Mouse (Mus musculus): ENCODE data around the gene Vps51. TPM values are rescaled to one million over a fixed set of nuclear protein-coding genes. Genes with fewer than 3 reads are reported as not detected.

Vps51 gene
- polyA plus RNA-seq (2014; fragmentation: Nextera tagmentation; extraction: Ambion mirVana) = 38.9 and 43.7 TPM in 2 replicates

DNA sequence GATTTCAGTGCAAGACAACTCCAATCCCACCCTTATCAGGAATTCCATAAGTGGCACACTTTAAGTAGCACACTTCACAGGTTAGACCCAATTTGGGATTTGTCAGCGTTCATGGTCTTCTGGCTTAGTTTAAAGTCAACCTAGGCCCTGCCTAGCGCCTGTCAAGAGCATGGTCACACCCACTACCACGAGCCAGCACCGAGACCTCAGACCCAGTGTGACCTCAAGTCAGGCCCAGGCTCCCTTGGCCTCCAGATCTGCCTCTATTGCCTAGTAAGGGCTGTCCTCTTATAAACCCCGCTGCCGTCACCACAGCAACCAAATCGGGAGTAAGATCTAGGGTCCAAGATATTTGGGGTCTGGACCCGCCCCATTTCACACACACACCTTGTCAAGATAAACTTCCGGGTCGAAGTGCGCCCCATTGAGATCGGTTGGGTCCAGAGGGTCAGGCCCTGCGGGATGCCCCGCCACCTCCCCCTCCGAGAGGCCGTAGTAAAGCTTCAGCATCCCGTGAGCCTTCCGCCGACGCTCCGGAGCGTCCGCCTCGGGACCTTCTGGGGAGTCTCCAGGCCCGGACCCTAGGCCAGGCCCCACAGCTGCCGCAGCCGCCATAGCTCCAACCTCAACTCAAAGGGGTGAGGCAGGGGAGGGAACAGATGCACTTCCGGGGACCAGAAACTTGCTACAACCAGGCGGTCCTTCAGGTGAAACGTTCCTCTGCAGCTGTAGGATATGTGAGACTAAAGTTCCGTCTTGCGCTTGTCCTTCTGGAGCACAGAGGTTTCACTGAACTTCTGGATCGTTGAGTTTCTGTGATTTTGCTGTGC lies at the start of gene Vps51:
Vps51 (minus strand) TSS at position 668 of the 830 bp plus-strand sequence.
- 2% methylated on average over 33 of the region's 33 CpGs for WGBS (ENCODE audit: insufficient replicate concordance)
- H3K36me3 ChIP-seq (ENCODE audit: control insufficient read depth, insufficient read depth, low read length) = peaks cover 1% of the 10 kb centered on the region
- H3K9me3 ChIP-seq (replicated peaks; ENCODE audit: control insufficient read depth, low read length) = no peaks in the 10 kb centered on the region
- peak within 1 kb of the TSS; percentile 67 for H3K27ac ChIP-seq (ENCODE audit: low read depth, low read length)
- H3K27me3 ChIP-seq (ENCODE audit: control insufficient read depth, insufficient read depth, low read length) = no peaks in the 10 kb centered on the region
- H3K9ac ChIP-seq (ENCODE audit: low read depth, low read length) = peak within 1 kb of the TSS; percentile 77
- H3K4me2 ChIP-seq = peak within 1 kb of the TSS; percentile 96
- peak; percentile 72 for ATAC-seq (replicated peaks; ENCODE audit: insufficient number of reproducible peaks, low FRiP score, low TSS enrichment)
- H3K4me1 ChIP-seq (ENCODE audit: control insufficient read depth, insufficient read depth, low read length) = peaks cover 6% of the 10 kb centered on the region
- H3K4me3 ChIP-seq (ENCODE audit: low read depth, low read length) = peak within 1 kb of the TSS; percentile 64

DNA sequence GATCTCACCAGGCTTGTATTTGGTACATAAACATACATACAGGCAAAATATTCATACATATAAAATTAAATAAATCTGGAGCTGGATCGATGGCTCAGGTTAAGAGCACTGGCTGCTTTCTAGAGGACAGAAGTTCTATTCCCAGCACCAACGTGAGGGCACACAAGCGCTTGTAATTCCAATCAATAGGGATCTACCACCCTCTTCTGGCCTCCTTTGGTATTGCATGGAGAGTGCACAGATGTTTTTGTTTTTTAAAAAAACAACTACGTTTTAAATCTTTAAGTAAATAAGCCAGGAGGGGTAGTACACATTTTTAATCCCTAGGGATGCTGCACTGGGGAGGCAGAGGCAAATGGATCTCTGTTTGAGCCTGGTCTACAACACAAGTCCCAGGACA lies 49.3 kb upstream of the Vps51 start:
- no peaks in the 10 kb centered on the region for H3K27me3 ChIP-seq (ENCODE audit: control insufficient read depth, insufficient read depth, low read length)
- 24% methylated on average over 4 of the region's 4 CpGs for WGBS (ENCODE audit: insufficient replicate concordance)
- H3K9ac ChIP-seq (ENCODE audit: low read depth, low read length) = no peak overlapping the region
- ATAC-seq (replicated peaks; ENCODE audit: insufficient number of reproducible peaks, low FRiP score, low TSS enrichment) = no peak
- no peaks in the 10 kb centered on the region for H3K36me3 ChIP-seq (ENCODE audit: control insufficient read depth, insufficient read depth, low read length)
- no peaks in the 10 kb centered on the region for H3K9me3 ChIP-seq (replicated peaks; ENCODE audit: control insufficient read depth, low read length)
- no peak overlapping the region for H3K4me2 ChIP-seq
- H3K4me1 ChIP-seq (ENCODE audit: control insufficient read depth, insufficient read depth, low read length) = peaks cover 5% of the 10 kb centered on the region; the same call in 1 of the 2 replicates
- no peak overlapping the region for H3K27ac ChIP-seq (ENCODE audit: low read depth, low read length)
- no peak overlapping the region for H3K4me3 ChIP-seq (ENCODE audit: low read depth, low read length)

DNA sequence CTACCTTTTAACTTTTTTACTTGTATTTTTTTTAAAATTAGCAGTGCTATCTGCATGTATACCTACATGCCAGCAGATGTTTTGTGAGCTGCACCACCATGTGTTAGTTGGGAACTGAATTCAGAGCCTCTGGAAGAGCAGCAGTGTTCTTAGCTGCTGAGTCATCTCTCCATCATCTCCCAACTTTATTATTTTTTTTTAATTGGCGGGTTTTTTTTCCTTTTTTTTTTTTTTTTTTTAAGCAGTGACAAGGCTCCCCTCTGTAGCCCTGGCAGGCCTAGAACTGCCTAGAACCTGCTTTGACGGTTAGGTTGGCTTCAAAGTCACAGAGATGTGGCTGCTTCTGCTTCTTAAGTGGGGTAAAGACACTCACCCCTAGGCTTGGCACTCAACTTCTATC lies 47.9 kb upstream of the Vps51 start:
- ATAC-seq (replicated peaks; ENCODE audit: insufficient number of reproducible peaks, low FRiP score, low TSS enrichment) = no peak

DNA sequence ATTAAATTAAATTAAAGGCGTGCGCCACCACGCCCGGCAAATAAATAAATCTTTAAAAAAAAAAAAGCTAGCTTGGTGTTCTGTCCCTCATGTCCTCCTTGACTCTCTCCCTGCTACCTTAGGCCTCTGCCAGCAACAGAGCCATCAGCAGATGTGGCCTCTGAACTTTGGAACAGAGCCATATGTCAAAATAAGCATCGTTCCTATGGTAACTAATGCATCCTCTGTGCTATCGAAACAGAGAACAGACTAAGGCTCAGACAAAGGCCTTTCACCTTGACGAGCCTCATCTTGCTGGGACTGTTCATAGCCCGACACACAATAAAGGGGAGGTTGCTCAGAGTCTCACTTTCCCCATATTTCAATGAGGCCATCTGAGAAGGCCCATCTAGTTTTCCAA lies 46.3 kb upstream of the Vps51 start:
- no peaks in the 10 kb centered on the region for H3K9me3 ChIP-seq (replicated peaks; ENCODE audit: control insufficient read depth, low read length)
- 86% methylated on average over 8 of the region's 8 CpGs for WGBS (ENCODE audit: insufficient replicate concordance)
- H3K4me2 ChIP-seq = no peak overlapping the region
- no peak overlapping the region for H3K9ac ChIP-seq (ENCODE audit: low read depth, low read length)
- ATAC-seq (replicated peaks; ENCODE audit: insufficient number of reproducible peaks, low FRiP score, low TSS enrichment) = no peak
- H3K4me1 ChIP-seq (ENCODE audit: control insufficient read depth, insufficient read depth, low read length) = peaks cover 5% of the 10 kb centered on the region; the same call in 1 of the 2 replicates
- no peaks in the 10 kb centered on the region for H3K27me3 ChIP-seq (ENCODE audit: control insufficient read depth, insufficient read depth, low read length)
- no peaks in the 10 kb centered on the region for H3K36me3 ChIP-seq (ENCODE audit: control insufficient read depth, insufficient read depth, low read length)
- H3K4me3 ChIP-seq (ENCODE audit: low read depth, low read length) = no peak overlapping the region
- H3K27ac ChIP-seq (ENCODE audit: low read depth, low read length) = no peak overlapping the region

More for the DNA sequence above, 47.9 kb upstream of the Vps51 start:
- Histone ChIP-seq H3K4me3 (ENCODE audit: low read depth, low read length) (no peak overlapping the region), H3K4me2 (no peak overlapping the region), H3K27me3 (ENCODE audit: control insufficient read depth, insufficient read depth, low read length) (no peaks in the 10 kb centered on the region), H3K9me3 (replicated peaks; ENCODE audit: control insufficient read depth, low read length) (no peaks in the 10 kb centered on the region), H3K27ac (ENCODE audit: low read depth, low read length) (no peak overlapping the region), H3K4me1 (ENCODE audit: control insufficient read depth, insufficient read depth, low read length) (peaks cover 5% of the 10 kb centered on the region; the same call in 1 of the 2 replicates), H3K36me3 (ENCODE audit: control insufficient read depth, insufficient read depth, low read length) (no peaks in the 10 kb centered on the region), H3K9ac (ENCODE audit: low read depth, low read length) (no peak overlapping the region)
- WGBS (ENCODE audit: insufficient replicate concordance) = 61% methylated on average over 2 of the region's 2 CpGs

DNA sequence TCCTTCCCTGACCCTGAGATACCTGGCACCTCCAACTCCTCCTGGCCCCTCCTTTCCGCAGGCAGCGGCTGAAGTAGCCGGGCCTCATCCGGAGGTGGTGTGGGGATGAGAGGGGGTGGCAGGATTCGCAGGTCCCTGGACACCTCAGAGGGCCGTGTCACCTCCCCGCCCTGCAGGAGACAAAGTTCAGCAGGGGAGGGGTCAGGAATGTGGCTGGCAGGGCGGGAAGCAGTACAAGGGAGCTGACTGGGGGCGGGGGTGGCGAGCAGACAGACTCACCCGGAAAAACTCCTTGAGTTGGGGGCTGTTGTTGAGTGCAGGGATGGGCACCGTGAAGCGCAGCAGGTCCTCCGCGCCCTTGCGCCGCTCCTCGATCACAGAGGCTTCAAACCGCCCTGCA lies 44.7 kb upstream of the Vps51 start:
- Histone ChIP-seq H3K9ac (ENCODE audit: low read depth, low read length) (peak overlapping the region; percentile 62), H3K4me3 (ENCODE audit: low read depth, low read length) (no peak overlapping the region), H3K4me2 (peak overlapping the region; percentile 31), H3K4me1 (ENCODE audit: control insufficient read depth, insufficient read depth, low read length) (peaks cover 9% of the 10 kb centered on the region; the same call in 1 of the 2 replicates), H3K9me3 (replicated peaks; ENCODE audit: control insufficient read depth, low read length) (no peaks in the 10 kb centered on the region), H3K36me3 (ENCODE audit: control insufficient read depth, insufficient read depth, low read length) (no peaks in the 10 kb centered on the region), H3K27me3 (ENCODE audit: control insufficient read depth, insufficient read depth, low read length) (no peaks in the 10 kb centered on the region), H3K27ac (ENCODE audit: low read depth, low read length) (no peak overlapping the region)
- 18% methylated on average over 19 of the region's 19 CpGs for WGBS (ENCODE audit: insufficient replicate concordance)
- ATAC-seq (replicated peaks; ENCODE audit: insufficient number of reproducible peaks, low FRiP score, low TSS enrichment) = no peak

DNA sequence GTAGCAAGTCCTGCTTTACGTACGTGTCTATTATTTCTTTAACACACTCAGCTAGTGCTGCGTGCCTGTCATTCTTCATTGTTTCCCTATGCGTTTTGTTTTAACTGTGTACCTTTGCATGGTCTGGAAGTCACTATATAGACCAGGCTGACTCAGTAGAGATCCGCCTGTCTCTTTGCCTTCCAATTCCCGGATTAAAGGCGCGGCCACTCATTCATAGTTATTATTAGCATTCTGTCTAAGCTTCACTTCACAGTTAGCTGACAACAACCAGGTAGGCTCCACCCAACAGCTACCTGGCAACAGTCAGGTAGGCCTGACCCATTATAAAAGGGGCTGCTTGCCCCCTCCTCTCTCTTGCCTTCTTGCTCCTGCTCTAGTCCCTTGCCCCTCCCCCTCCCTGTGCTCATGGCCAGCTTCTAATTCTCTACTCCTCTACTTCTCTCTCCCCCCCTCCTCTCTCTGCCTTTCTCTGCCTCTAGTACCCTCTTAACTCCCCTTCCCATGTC lies 41.7 kb upstream of the Vps51 start:
- Histone ChIP-seq H3K9me3 (replicated peaks; ENCODE audit: control insufficient read depth, low read length) (no peaks in the 10 kb centered on the region), H3K36me3 (ENCODE audit: control insufficient read depth, insufficient read depth, low read length) (peaks cover 17% of the 10 kb centered on the region), H3K9ac (ENCODE audit: low read depth, low read length) (peak overlapping the region; percentile 92), H3K27ac (ENCODE audit: low read depth, low read length) (peak overlapping the region; percentile 97), H3K4me2 (peak overlapping the region; percentile 72), H3K27me3 (ENCODE audit: control insufficient read depth, insufficient read depth, low read length) (no peaks in the 10 kb centered on the region), H3K4me1 (ENCODE audit: control insufficient read depth, insufficient read depth, low read length) (peaks cover 15% of the 10 kb centered on the region; the same call in 1 of the 2 replicates), H3K4me3 (ENCODE audit: low read depth, low read length) (peak overlapping the region; percentile 73)
- 3% methylated on average over 8 of the region's 8 CpGs for WGBS (ENCODE audit: insufficient replicate concordance)
- ATAC-seq (replicated peaks; ENCODE audit: insufficient number of reproducible peaks, low FRiP score, low TSS enrichment) = no peak

DNA sequence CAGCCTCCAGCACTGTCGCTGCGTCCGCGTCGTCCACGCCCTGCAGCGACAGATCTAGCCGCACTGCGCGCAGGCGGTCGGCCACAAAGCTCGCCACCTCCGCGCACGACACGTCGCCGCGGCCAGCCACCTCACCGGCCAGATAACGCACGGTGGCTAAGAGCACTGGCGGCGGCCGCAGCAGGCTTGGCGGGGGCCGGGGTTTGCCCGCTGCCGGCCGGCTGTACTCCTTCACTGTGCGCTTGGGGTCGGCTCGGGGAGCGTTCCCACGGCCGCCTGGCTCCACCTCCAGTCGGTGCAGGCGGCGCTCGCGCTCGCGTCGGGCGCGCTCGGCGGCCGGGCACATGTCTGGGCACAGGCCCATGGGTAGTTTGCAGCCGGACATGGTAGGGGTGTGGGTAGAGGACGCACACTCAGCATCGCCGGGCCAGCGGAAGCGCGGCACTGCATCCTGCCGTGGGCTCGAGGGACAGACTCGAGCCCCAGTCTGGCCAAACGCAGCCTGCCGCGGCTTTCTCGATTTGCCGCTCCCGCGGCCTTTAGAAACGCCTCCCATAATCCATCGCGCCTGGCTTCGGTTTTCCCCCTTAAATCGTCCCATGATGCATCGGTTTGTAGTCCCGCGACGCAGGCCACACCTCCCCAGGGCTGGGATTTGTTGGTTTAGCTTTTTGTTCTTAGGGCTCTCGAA lies 41.1 kb upstream of the Vps51 start, which contains the start of gene Sac3d1:
Sac3d1 (minus strand) TSS at position 665 of the 691 bp plus-strand sequence.
- no peaks in the 10 kb centered on the region for H3K9me3 ChIP-seq (replicated peaks; ENCODE audit: control insufficient read depth, low read length)
- peak within 1 kb of the TSS; percentile 72 for H3K4me2 ChIP-seq
- H3K36me3 ChIP-seq (ENCODE audit: control insufficient read depth, insufficient read depth, low read length) = peaks cover 17% of the 10 kb centered on the region
- under 1% methylated on average over 76 of the region's 77 CpGs for WGBS (ENCODE audit: insufficient replicate concordance)
- H3K4me3 ChIP-seq (ENCODE audit: low read depth, low read length) = peak within 1 kb of the TSS; percentile 73
- peak within 1 kb of the TSS; percentile 92 for H3K9ac ChIP-seq (ENCODE audit: low read depth, low read length)
- H3K27me3 ChIP-seq (ENCODE audit: control insufficient read depth, insufficient read depth, low read length) = no peaks in the 10 kb centered on the region
- peak; percentile 73 for ATAC-seq (replicated peaks; ENCODE audit: insufficient number of reproducible peaks, low FRiP score, low TSS enrichment)
- peaks cover 15% of the 10 kb centered on the region; the same call in 1 of the 2 replicates for H3K4me1 ChIP-seq (ENCODE audit: control insufficient read depth, insufficient read depth, low read length)
- H3K27ac ChIP-seq (ENCODE audit: low read depth, low read length) = peak within 1 kb of the TSS; percentile 97

DNA sequence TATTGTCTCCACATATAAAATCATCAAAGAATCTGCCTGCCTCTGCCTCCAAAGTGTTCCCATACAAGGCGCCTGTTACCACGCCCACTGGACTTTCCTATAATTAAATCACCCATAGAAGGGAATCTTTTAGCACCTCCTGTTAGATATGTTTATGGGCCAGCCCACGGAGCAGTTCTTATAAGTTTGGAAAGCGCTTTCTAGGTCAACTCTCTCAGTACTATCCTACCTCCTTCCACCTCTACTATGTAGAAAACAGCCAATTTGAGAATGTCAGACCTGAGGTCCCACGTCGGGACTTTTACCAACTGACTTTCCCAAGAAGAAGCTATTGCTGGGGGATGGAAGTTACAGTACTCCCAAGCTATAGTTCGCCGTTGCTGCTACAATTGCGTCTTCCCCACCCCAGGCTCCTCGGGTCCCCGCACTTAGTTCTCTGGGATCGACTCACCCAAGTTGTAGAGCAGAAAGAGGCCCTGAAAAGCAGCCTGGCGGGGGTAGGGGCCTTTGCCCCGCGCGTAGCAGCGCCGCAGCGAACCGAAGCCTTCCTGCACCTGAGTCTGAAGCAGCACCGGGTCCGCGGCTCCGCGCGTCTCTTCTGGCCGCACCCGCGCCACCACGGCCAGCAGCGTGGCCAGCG lies 40.4 kb upstream of the Vps51 start:
- peaks cover 15% of the 10 kb centered on the region; the same call in 1 of the 2 replicates for H3K4me1 ChIP-seq (ENCODE audit: control insufficient read depth, insufficient read depth, low read length)
- WGBS (ENCODE audit: insufficient replicate concordance) = 3% methylated on average over 32 of the region's 32 CpGs
- H3K27ac ChIP-seq (ENCODE audit: low read depth, low read length) = peak overlapping the region; percentile 97
- H3K27me3 ChIP-seq (ENCODE audit: control insufficient read depth, insufficient read depth, low read length) = no peaks in the 10 kb centered on the region
- H3K4me3 ChIP-seq (ENCODE audit: low read depth, low read length) = peak overlapping the region; percentile 73
- no peaks in the 10 kb centered on the region for H3K9me3 ChIP-seq (replicated peaks; ENCODE audit: control insufficient read depth, low read length)
- H3K36me3 ChIP-seq (ENCODE audit: control insufficient read depth, insufficient read depth, low read length) = peaks cover 19% of the 10 kb centered on the region
- no peak for ATAC-seq (replicated peaks; ENCODE audit: insufficient number of reproducible peaks, low FRiP score, low TSS enrichment)
- peak overlapping the region; percentile 72 for H3K4me2 ChIP-seq
- H3K9ac ChIP-seq (ENCODE audit: low read depth, low read length) = peak overlapping the region; percentile 92

All from heart, embryonic 11.5 days (tissue).